Mouse (Mus musculus): ENCODE data around the gene Edem1.

GRCm38 (mm10) chr6:108840861-108841640 lies 12.6 kb downstream of the Edem1 start:
- TF ChIP-seq POLR2A (IDR thresholded peaks at IDR 0.05; ENCODE audit: insufficient read depth, low read depth, low read length) (no peak), CTCF (IDR thresholded peaks at IDR 0.05; ENCODE audit: insufficient read depth, low read depth, low read length) (no peak)

Data from olfactory bulb, adult 2 months (tissue).